Mouse (Mus musculus): ENCODE measurements around the gene Tmem259. TPM values are rescaled to one million over a fixed set of nuclear protein-coding genes. Genes with fewer than 3 reads are reported as not detected.
"Not testable (repeated sequence)": the region's sequence is repeated elsewhere in the genome, so short reads cannot be mapped to it uniquely, and the experiment has no call there.

Tmem259 gene
- polyA plus RNA-seq, 1 experiment, result 262 TPM

- Histone ChIP-seq H3K36me3 (ENCODE audit: control insufficient read depth, insufficient read depth, low read length) (no peaks in the 10 kb centered on the region), H3K27me3 (replicated peaks; ENCODE audit: control insufficient read depth, insufficient read depth, low read length) (no peaks in the 10 kb centered on the region), H3K4me3 (ENCODE audit: insufficient read depth, low read depth, low read length) (no peak overlapping the region), H3K27ac (ENCODE audit: insufficient read depth, low read depth, low read length) (no peak overlapping the region), H3K4me1 (ENCODE audit: control insufficient read depth, insufficient read depth, low read length) (peaks cover 25% of the 10 kb centered on the region)
- TF ChIP-seq POLR2A (IDR thresholded peaks at IDR 0.05; ENCODE audit: low read depth, low read length) (no peak), CTCF (conservative IDR thresholded peaks at IDR 0.05; ENCODE audit: insufficient read depth, insufficient read length, low read depth, low read length) (no peak)
- 59% methylated on average over 5 of the region's 5 CpGs for WGBS
- DNase-seq, result no peak
Measured at GRCm38 (mm10) chr10:79965325-79965724, 18.8 kb downstream of the Tmem259 start.

GRCm38 (mm10) chr10:79964727-79965126, 19.4 kb downstream of the Tmem259 start:
- Histone ChIP-seq H3K4me1 (ENCODE audit: control insufficient read depth, insufficient read depth, low read length) (peaks cover 24% of the 10 kb centered on the region), H3K36me3 (ENCODE audit: control insufficient read depth, insufficient read depth, low read length) (no peaks in the 10 kb centered on the region), H3K27me3 (replicated peaks; ENCODE audit: control insufficient read depth, insufficient read depth, low read length) (no peaks in the 10 kb centered on the region), H3K27ac (ENCODE audit: insufficient read depth, low read depth, low read length) (no peak overlapping the region), H3K4me3 (ENCODE audit: insufficient read depth, low read depth, low read length) (no peak overlapping the region)
- no peak for DNase-seq
- TF ChIP-seq POLR2A (IDR thresholded peaks at IDR 0.05; ENCODE audit: low read depth, low read length), result no peak
- 96% methylated on average over 7 of the region's 7 CpGs for WGBS

GRCm38 (mm10) chr10:79960671-79961294, 23.3 kb downstream of the Tmem259 start:
- DNase-seq, result no peak
- Histone ChIP-seq H3K27me3 (replicated peaks; ENCODE audit: control insufficient read depth, insufficient read depth, low read length) (no peaks in the 10 kb centered on the region), H3K36me3 (ENCODE audit: control insufficient read depth, insufficient read depth, low read length) (no peaks in the 10 kb centered on the region), H3K4me3 (ENCODE audit: insufficient read depth, low read depth, low read length) (peak overlapping the region; percentile 85), H3K27ac (ENCODE audit: insufficient read depth, low read depth, low read length) (no peak overlapping the region), H3K4me1 (ENCODE audit: control insufficient read depth, insufficient read depth, low read length) (peaks cover 5% of the 10 kb centered on the region; the same call in 1 of the 2 replicates)
- 7% methylated on average over 10 of the region's 10 CpGs for WGBS
- TF ChIP-seq POLR2A (IDR thresholded peaks at IDR 0.05; ENCODE audit: low read depth, low read length) (no peak), CTCF (conservative IDR thresholded peaks at IDR 0.05; ENCODE audit: insufficient read depth, insufficient read length, low read depth, low read length) (no peak)

- Histone ChIP-seq H3K36me3 (ENCODE audit: control insufficient read depth, insufficient read depth, low read length) (no peaks in the 10 kb centered on the region), H3K4me1 (ENCODE audit: control insufficient read depth, insufficient read depth, low read length) (peaks cover 5% of the 10 kb centered on the region; the same call in 1 of the 2 replicates), H3K4me3 (ENCODE audit: insufficient read depth, low read depth, low read length) (peak within 1 kb of the TSS; percentile 85), H3K27ac (ENCODE audit: insufficient read depth, low read depth, low read length) (peak within 1 kb of the TSS; percentile 15; the same call in 1 of the 2 replicates), H3K27me3 (replicated peaks; ENCODE audit: control insufficient read depth, insufficient read depth, low read length) (no peaks in the 10 kb centered on the region)
- under 1% methylated on average over 61 of the region's 61 CpGs for WGBS
- TF ChIP-seq CTCF (conservative IDR thresholded peaks at IDR 0.05; ENCODE audit: insufficient read depth, insufficient read length, low read depth, low read length) (peak; percentile 99), POLR2A (IDR thresholded peaks at IDR 0.05; ENCODE audit: low read depth, low read length) (no peak)
- peak; percentile 100 for DNase-seq
Measured at GRCm38 (mm10) chr10:79959847-79960601, 24.1 kb downstream of the Tmem259 start, which contains the start of gene Wdr18. Wdr18 (plus strand) TSS chr10:79960152.

- peak overlapping the region; percentile 15; the same call in 1 of the 2 replicates for H3K27ac ChIP-seq (ENCODE audit: insufficient read depth, low read depth, low read length)
- H3K4me3 ChIP-seq (ENCODE audit: insufficient read depth, low read depth, low read length), result not testable (repeated sequence)
- WGBS, result 22% methylated on average over 10 of the region's 10 CpGs
Measured at GRCm38 (mm10) chr10:79959412-79959811, 24.7 kb downstream of the Tmem259 start.

GRCm38 (mm10) chr10:79958140-79958816, 25.9 kb downstream of the Tmem259 start:
- Histone ChIP-seq H3K4me3 (ENCODE audit: insufficient read depth, low read depth, low read length) (no peak overlapping the region), H3K4me1 (ENCODE audit: control insufficient read depth, insufficient read depth, low read length) (peaks cover 5% of the 10 kb centered on the region; the same call in 1 of the 2 replicates), H3K27ac (ENCODE audit: insufficient read depth, low read depth, low read length) (peak overlapping the region; percentile 22; the same call in 1 of the 2 replicates), H3K27me3 (replicated peaks; ENCODE audit: control insufficient read depth, insufficient read depth, low read length) (no peaks in the 10 kb centered on the region), H3K36me3 (ENCODE audit: control insufficient read depth, insufficient read depth, low read length) (no peaks in the 10 kb centered on the region)
- DNase-seq, result peak; percentile 92
- TF ChIP-seq CTCF (conservative IDR thresholded peaks at IDR 0.05; ENCODE audit: insufficient read depth, insufficient read length, low read depth, low read length) (peak; percentile 99; the same call in 1 of the 2 replicates), POLR2A (IDR thresholded peaks at IDR 0.05; ENCODE audit: low read depth, low read length) (no peak)
- 6% methylated on average over 21 of the region's 21 CpGs for WGBS

More at GRCm38 (mm10) chr10:79959412-79959811, 24.7 kb downstream of the Tmem259 start:
- not testable (repeated sequence) for DNase-seq; H3K4me1 ChIP-seq (ENCODE audit: control insufficient read depth, insufficient read depth, low read length); H3K27me3 ChIP-seq (replicated peaks; ENCODE audit: control insufficient read depth, insufficient read depth, low read length); H3K36me3 ChIP-seq (ENCODE audit: control insufficient read depth, insufficient read depth, low read length)
